Mouse (Mus musculus) R1 (cell line): ENCODE data around the gene Ephb3.

Experiments used
- DNase-seq: peaks from one replicate; pipeline ENCODE4 v3.0.0-alpha.2; 2018; ENCODE audit warnings: low read depth, low spot score

Ephb3 gene

GRCm38 (mm10) chr16:21205093-21205886 lies 735 bp downstream of the Ephb3 start:
- peak; percentile 60 for DNase-seq

GRCm38 (mm10) chr16:21208001-21208565 lies 3.5 kb downstream of the Ephb3 start:
- no peak for DNase-seq

GRCm38 (mm10) chr16:21209290-21209689 lies 4.7 kb downstream of the Ephb3 start:
- DNase-seq, result peak; percentile 88

- peak; percentile 28 for DNase-seq
Observed at GRCm38 (mm10) chr16:21210204-21210603, 5.6 kb downstream of the Ephb3 start.

GRCm38 (mm10) chr16:21210667-21211338 lies 6.2 kb downstream of the Ephb3 start:
- peak; percentile 95 for DNase-seq

- no peak for DNase-seq
Observed at GRCm38 (mm10) chr16:21211501-21211900, 6.9 kb downstream of the Ephb3 start.

GRCm38 (mm10) chr16:21212369-21212768 lies 7.8 kb downstream of the Ephb3 start:
- DNase-seq, result no peak

GRCm38 (mm10) chr16:21213939-21214338 lies 9.4 kb downstream of the Ephb3 start:
- no peak for DNase-seq

GRCm38 (mm10) chr16:21214803-21215202 lies 10.2 kb downstream of the Ephb3 start:
- DNase-seq, result no peak

- DNase-seq, result peak; percentile 64
Observed at GRCm38 (mm10) chr16:21216047-21216446, 11.5 kb downstream of the Ephb3 start.

- no peak for DNase-seq
Observed at GRCm38 (mm10) chr16:21217233-21217632, 12.7 kb downstream of the Ephb3 start.

- DNase-seq, result no peak
Observed at GRCm38 (mm10) chr16:21219656-21220055, 15.1 kb downstream of the Ephb3 start.

GRCm38 (mm10) chr16:21223038-21223437 lies 18.5 kb downstream of the Ephb3 start:
- DNase-seq, result no peak

- DNase-seq, result no peak
Observed at GRCm38 (mm10) chr16:21224648-21225240, 20.2 kb downstream of the Ephb3 start.

- no peak for DNase-seq
Observed at GRCm38 (mm10) chr16:21226629-21227028, 22.1 kb downstream of the Ephb3 start.

GRCm38 (mm10) chr16:21235135-21235534 lies 30.6 kb downstream of the Ephb3 start:
- no peak for DNase-seq

- DNase-seq, result no peak
Observed at GRCm38 (mm10) chr16:21238722-21239121, 34.2 kb downstream of the Ephb3 start.

GRCm38 (mm10) chr16:21240547-21240946 lies 36.0 kb downstream of the Ephb3 start:
- no peak for DNase-seq

GRCm38 (mm10) chr16:21241030-21241429 lies 36.5 kb downstream of the Ephb3 start:
- DNase-seq, result no peak

- DNase-seq, result no peak
Observed at GRCm38 (mm10) chr16:21242946-21243345, 38.4 kb downstream of the Ephb3 start.

GRCm38 (mm10) chr16:21244803-21245202 lies 40.2 kb downstream of the Ephb3 start:
- DNase-seq, result no peak

- no peak for DNase-seq
Observed at GRCm38 (mm10) chr16:21245387-21245786, 40.8 kb downstream of the Ephb3 start.
